8 mouse cellular contexts compared by ENCODE assay signal in the genomic region with DNA sequence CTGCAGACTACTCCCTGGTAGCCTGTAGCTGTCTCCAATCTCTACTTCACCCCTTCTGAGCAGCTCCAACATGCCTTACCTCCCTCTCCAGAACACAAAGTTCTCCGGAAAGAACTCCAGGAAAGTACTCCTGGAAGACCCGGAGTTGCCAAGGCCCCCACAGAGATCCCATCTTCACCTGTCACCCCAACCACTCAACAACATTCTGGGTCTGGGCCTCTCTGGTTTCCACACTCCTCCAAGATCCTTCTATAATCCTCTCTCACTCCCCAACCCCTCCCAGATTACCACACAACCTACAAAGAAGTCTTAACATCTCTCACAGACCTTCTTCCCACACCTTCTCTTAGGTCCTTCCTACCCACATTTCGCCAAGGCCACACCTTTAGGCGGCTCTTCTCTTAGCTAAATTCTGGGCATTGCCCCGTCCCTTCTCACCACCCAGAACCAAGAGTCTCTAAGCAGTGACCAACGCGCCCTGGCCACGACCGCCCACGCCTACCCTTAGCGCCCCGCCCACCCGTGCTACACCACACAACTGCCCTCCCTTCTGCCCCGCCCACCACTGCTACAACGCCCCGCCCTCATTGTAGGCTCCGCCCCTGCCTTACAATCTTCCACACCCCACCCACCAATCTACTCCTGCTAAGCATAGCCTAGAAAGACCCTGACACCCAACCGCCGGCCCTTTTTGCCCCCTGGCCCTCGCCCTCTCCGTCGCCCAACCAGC. TPM values are rescaled to one million over a fixed set of nuclear protein-coding genes. Genes with fewer than 3 reads are reported as not detected.
DNase-seq lines count a peak whose midpoint lies in the region; ATAC-seq lines count a peak whose summit lies in the region.

No protein-coding gene starts in this region.

- H3K9me3 ChIP-seq in limb, embryonic 11.5 days (ENCODE audit: control insufficient read depth, low read length), result no peaks in the 10 kb centered on the region
- no peaks in the 10 kb centered on the region for H3K9me3 ChIP-seq in midbrain, embryonic 12.5 days

- H3K4me1 ChIP-seq in limb, embryonic 11.5 days (ENCODE audit: control insufficient read depth, insufficient read depth, low read length), result 0 out of 2 replicates have a peak, but pooled peaks cover 2% of the 10 kb centered on the region
- peaks cover 20% of the 10 kb centered on the region; the same call in 1 of the 2 replicates for H3K4me1 ChIP-seq in midbrain, embryonic 12.5 days

- H3K4me3 ChIP-seq in limb, embryonic 11.5 days (ENCODE audit: low read depth, low read length), result peak overlapping the region; percentile 68
- peak overlapping the region; percentile 54 for H3K4me3 ChIP-seq in midbrain, embryonic 12.5 days

- H3K4me2 ChIP-seq in limb, embryonic 11.5 days (ENCODE audit: low read depth, severe bottlenecking), result peak overlapping the region; percentile 39
- H3K4me2 ChIP-seq in midbrain, embryonic 12.5 days (replicated peaks), result peak overlapping the region; percentile 66

- 11% methylated on average over 21 of the region's 22 CpGs for WGBS in limb, embryonic 11.5 days
- 9% methylated on average over 21 of the region's 22 CpGs for WGBS in midbrain, embryonic 12.5 days

- peak; percentile 92 for DNase-seq in adrenal gland, adult 2 months
- DNase-seq in embryo, embryonic 11 days, result peak; percentile 92
- DNase-seq in gastrocnemius, postnatal 14 days, result peak; percentile 88
- DNase-seq in induced T-regulatory cell, adult 2 months (ENCODE audit: low read depth), result peak; percentile 94
- DNase-seq in limb, embryonic 11.5 days (ENCODE audit: low spot score), result peak; percentile 87
- peak; percentile 66 for DNase-seq in right cerebral cortex, postnatal 4 days

- intact Hi-C loops in gastrocnemius, postnatal 14 days (cut with DNase I; ENCODE audit: low total_unique reads), result no loop called here

- H3K36me3 ChIP-seq in limb, embryonic 11.5 days (ENCODE audit: control insufficient read depth, insufficient read depth, low read length), result peaks cover 12% of the 10 kb centered on the region; the same call in 1 of the 2 replicates
- H3K36me3 ChIP-seq in midbrain, embryonic 12.5 days, result peaks cover 33% of the 10 kb centered on the region

- H3K27ac ChIP-seq in limb, embryonic 11.5 days (replicated peaks; ENCODE audit: low read depth, low read length), result peak overlapping the region; percentile 88
- H3K27ac ChIP-seq in midbrain, embryonic 12.5 days (replicated peaks), result peak overlapping the region; percentile 83

- peak; percentile 18 for ATAC-seq in limb, embryonic 11.5 days (ENCODE audit: insufficient number of reproducible peaks, low FRiP score, low TSS enrichment, low read depth)
- ATAC-seq in midbrain, embryonic 12.5 days (ENCODE audit: low FRiP score, low read depth), result peak; percentile 14
- ATAC-seq in activated CD4-positive, CD25-positive, alpha-beta regulatory T cell, adult 4 months, result no peak

- no peaks in the 10 kb centered on the region for H3K27me3 ChIP-seq in limb, embryonic 11.5 days (ENCODE audit: control insufficient read depth, insufficient read depth, low read length)
- H3K27me3 ChIP-seq in midbrain, embryonic 12.5 days, result no peaks in the 10 kb centered on the region

- peak overlapping the region; percentile 70 for H3K9ac ChIP-seq in limb, embryonic 11.5 days (ENCODE audit: low read length)
- H3K9ac ChIP-seq in midbrain, embryonic 12.5 days (replicated peaks), result peak overlapping the region; percentile 58

RNA-seq across cellular contexts. Expression of gene Ubxn6, which starts 0.6 kb away (rescaled TPM):
- total RNA-seq in adrenal gland, adult 2 months (2021), result 10 to 100 TPM; 83.2 to 83.8 TPM
- 67.8 and 91.2 TPM in 2 replicates for polyA plus RNA-seq in adrenal gland, adult 2 months (2012; rRNA removed)
- total RNA-seq in gastrocnemius, postnatal 14 days (2021), result 10 to 100 TPM; 38.3 to 38.9 TPM
- polyA plus RNA-seq in limb, embryonic 11.5 days (2014; fragmentation: Nextera tagmentation; extraction: Ambion mirVana), result 38.5 and 39.1 TPM in 2 replicates
- polyA plus RNA-seq in midbrain, embryonic 12.5 days (2016; fragmentation: Nextera tagmentation; extraction: Ambion mirVana), result 54.9 and 58.1 TPM in 2 replicates
- 10 to 100 TPM; 33.8 to 42.1 TPM for polyA plus RNA-seq in activated CD4-positive, CD25-positive, alpha-beta regulatory T cell, adult 4 months (2017; shearing (Covaris generic))

RNA-seq across cellular contexts. Expression of gene Hdgfl2, which starts 5.2 kb away (rescaled TPM):
- total RNA-seq in adrenal gland, adult 2 months (2021), result 10 to 100 TPM; 52.7 to 63.7 TPM
- polyA plus RNA-seq in adrenal gland, adult 2 months (2012; rRNA removed), result 93.5 and 97.9 TPM in 2 replicates
- 10 to 100 TPM; 27.7 TPM for total RNA-seq in gastrocnemius, postnatal 14 days (2021)
- 144 and 151 TPM in 2 replicates for polyA plus RNA-seq in limb, embryonic 11.5 days (2014; fragmentation: Nextera tagmentation; extraction: Ambion mirVana)
- 179 and 184 TPM in 2 replicates for polyA plus RNA-seq in midbrain, embryonic 12.5 days (2016; fragmentation: Nextera tagmentation; extraction: Ambion mirVana)
- 10 to 100 TPM; 35.7 to 44.6 TPM for polyA plus RNA-seq in activated CD4-positive, CD25-positive, alpha-beta regulatory T cell, adult 4 months (2017; shearing (Covaris generic))

RNA-seq across cellular contexts. Expression of gene Chaf1a, which starts 34.0 kb away (rescaled TPM):
- 1 to 10 TPM; 1.6 to 2.5 TPM for total RNA-seq in adrenal gland, adult 2 months (2021)
- polyA plus RNA-seq in adrenal gland, adult 2 months (2012; rRNA removed), result 1.5 and 2.0 TPM in 2 replicates
- total RNA-seq in gastrocnemius, postnatal 14 days (2021), result 1 to 10 TPM; 1.8 to 2.3 TPM
- polyA plus RNA-seq in limb, embryonic 11.5 days (2014; fragmentation: Nextera tagmentation; extraction: Ambion mirVana), result 32.7 and 37.4 TPM in 2 replicates
- 32.5 and 34.5 TPM in 2 replicates for polyA plus RNA-seq in midbrain, embryonic 12.5 days (2016; fragmentation: Nextera tagmentation; extraction: Ambion mirVana)
- 1 to 10 TPM; 1.0 to 1.6 TPM for polyA plus RNA-seq in activated CD4-positive, CD25-positive, alpha-beta regulatory T cell, adult 4 months (2017; shearing (Covaris generic))

RNA-seq across cellular contexts. Expression of gene Plin4, which starts 35.3 kb away (rescaled TPM):
- 100 to 1,000 TPM in 1 of 2 experiments, 10 to 100 TPM in 1; 92.6 to 121 TPM for total RNA-seq in adrenal gland, adult 2 months (2021)
- polyA plus RNA-seq in adrenal gland, adult 2 months (2012; rRNA removed), result 100 and 184 TPM in 2 replicates
- 100 to 1,000 TPM; 127 to 310 TPM for total RNA-seq in gastrocnemius, postnatal 14 days (2021)
- polyA plus RNA-seq in limb, embryonic 11.5 days (2014; fragmentation: Nextera tagmentation; extraction: Ambion mirVana), result 0.09 TPM in 1 of 2 replicates, not detected in the other
- 0.09 and 0.10 TPM in 2 replicates for polyA plus RNA-seq in midbrain, embryonic 12.5 days (2016; fragmentation: Nextera tagmentation; extraction: Ambion mirVana)
- under 1 TPM in 1 of 2 experiments, not detected in 1; 0.15 TPM for polyA plus RNA-seq in activated CD4-positive, CD25-positive, alpha-beta regulatory T cell, adult 4 months (2017; shearing (Covaris generic))

RNA-seq across cellular contexts. Expression of gene Sh3gl1, which starts 37.8 kb away (rescaled TPM):
- total RNA-seq in adrenal gland, adult 2 months (2021), result 10 to 100 TPM; 41.3 to 44.0 TPM
- polyA plus RNA-seq in adrenal gland, adult 2 months (2012; rRNA removed), result 66.4 and 70.6 TPM in 2 replicates
- 10 to 100 TPM; 18.3 to 20.4 TPM for total RNA-seq in gastrocnemius, postnatal 14 days (2021)
- 151 and 154 TPM in 2 replicates for polyA plus RNA-seq in limb, embryonic 11.5 days (2014; fragmentation: Nextera tagmentation; extraction: Ambion mirVana)
- 131 and 138 TPM in 2 replicates for polyA plus RNA-seq in midbrain, embryonic 12.5 days (2016; fragmentation: Nextera tagmentation; extraction: Ambion mirVana)
- 100 to 1,000 TPM in 1 of 2 experiments, 10 to 100 TPM in 1; 84.9 to 114 TPM for polyA plus RNA-seq in activated CD4-positive, CD25-positive, alpha-beta regulatory T cell, adult 4 months (2017; shearing (Covaris generic))

Comparison
In these comparisons a context has a peak if more than half of its experiments do, and no peak if none do; other contexts are left out.
1. RNA of gene Chaf1a, which starts 34.0 kb away (polyA plus RNA-seq): 32.7 to 37.4 TPM in limb, embryonic 11.5 days and 32.5 to 34.5 TPM in midbrain, embryonic 12.5 days; 1.5 to 2.0 TPM in adrenal gland, adult 2 months and 1.0 to 1.6 TPM in activated CD4-positive, CD25-positive, alpha-beta regulatory T cell, adult 4 months; every median in the first group is over 10 times any median in the second.
2. Peak in every context shown above with its lines, with median percentiles within 50 percentile points of each other: DNase-seq.